Mouse (Mus musculus) lung, postnatal 0 days (tissue): Measurements from ENCODE around the gene Pln.

Experiments
- CTCF ChIP-seq: IDR thresholded peaks from 2 replicates; pipeline ENCODE4 v1.5.1; 2016; ENCODE audit warnings: antibody characterized with exemption, mild to moderate bottlenecking
- EP300 ChIP-seq: IDR thresholded peaks from 2 replicates; pipeline ENCODE4 v1.6.1; 2016; ENCODE audit warnings: antibody characterized with exemption, mild to moderate bottlenecking, control low read depth

DNA sequence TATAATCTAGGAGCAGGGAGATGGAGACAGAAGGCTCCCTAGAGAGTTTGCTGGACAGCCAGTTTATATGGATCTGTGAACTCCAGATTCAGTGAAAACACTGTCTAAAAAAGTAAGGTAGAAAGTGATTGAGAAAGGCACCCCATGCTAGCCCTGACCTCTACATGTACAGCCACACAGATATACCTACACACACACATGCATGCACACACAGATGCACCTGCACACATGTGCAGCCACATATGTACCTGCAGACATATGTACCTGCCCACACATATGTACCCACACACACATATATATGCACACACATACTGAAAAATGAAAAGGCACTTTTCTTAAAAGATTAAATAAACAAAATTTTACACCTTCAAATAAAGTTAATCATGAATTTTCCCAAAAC, 11.1 kb upstream of the Pln start:
- TF ChIP-seq CTCF (no peak), EP300 (no peak)
